Mouse (Mus musculus): ENCODE measurements around the gene Sgcd. TPM values are rescaled to one million over a fixed set of nuclear protein-coding genes. Genes with fewer than 3 reads are reported as not detected.
"Not testable (repeated sequence)": the region's sequence is repeated elsewhere in the genome, so short reads cannot be mapped to it uniquely, and the experiment has no call there.

Gene Sgcd
- total RNA-seq, 1 experiment from 2014 or later, result not detected

DNA sequence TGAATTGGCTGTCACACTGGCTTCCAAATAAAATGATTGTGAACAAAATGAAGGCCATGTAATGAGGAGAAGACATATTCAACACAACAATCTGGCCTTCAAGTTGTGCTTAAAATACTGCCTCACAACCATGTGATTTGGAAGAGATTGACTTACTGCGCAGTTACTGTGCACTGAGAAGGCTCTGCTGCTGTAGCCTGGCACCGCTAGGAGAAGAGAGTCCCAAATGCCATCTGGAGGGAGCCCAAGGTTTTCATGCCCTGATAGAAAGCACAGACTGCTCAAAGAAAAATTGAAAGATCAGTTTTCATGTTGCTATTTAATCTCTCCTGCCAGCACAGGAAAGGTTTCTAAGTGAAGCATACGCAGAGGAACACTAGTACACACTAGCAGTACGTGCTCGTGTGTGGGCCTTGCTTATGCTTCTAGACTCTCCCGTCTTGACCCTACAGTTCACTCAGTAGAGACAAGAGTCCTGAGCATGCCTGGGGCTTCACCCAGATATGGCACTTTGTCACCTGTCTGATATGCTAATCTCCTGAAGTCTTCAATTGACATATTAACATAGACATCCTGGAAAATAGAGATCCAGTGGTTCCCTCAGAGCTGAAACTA lies 184.6 kb downstream of the Sgcd start:
- no peak for ATAC-seq (replicated peaks; ENCODE audit: insufficient number of reproducible peaks, low FRiP score, low TSS enrichment, poor library complexity, severe bottlenecking)

DNA sequence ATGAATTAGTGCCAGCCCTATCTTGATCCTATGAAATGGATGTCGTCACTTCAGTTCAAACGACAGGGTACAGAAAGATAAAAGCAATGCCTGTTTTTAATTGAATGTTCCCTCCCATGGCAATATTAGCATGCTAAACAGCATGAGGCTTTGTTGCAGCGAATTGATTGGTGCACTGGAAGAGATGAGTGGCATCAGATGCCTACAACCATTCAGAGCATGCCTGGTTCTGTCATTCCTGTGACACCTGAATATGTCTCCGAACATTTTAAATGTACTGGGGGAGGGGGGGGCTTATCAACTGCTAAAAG lies 210.9 kb downstream of the Sgcd start:
- ATAC-seq (replicated peaks; ENCODE audit: insufficient number of reproducible peaks, low FRiP score, low TSS enrichment, poor library complexity, severe bottlenecking), result no peak

DNA sequence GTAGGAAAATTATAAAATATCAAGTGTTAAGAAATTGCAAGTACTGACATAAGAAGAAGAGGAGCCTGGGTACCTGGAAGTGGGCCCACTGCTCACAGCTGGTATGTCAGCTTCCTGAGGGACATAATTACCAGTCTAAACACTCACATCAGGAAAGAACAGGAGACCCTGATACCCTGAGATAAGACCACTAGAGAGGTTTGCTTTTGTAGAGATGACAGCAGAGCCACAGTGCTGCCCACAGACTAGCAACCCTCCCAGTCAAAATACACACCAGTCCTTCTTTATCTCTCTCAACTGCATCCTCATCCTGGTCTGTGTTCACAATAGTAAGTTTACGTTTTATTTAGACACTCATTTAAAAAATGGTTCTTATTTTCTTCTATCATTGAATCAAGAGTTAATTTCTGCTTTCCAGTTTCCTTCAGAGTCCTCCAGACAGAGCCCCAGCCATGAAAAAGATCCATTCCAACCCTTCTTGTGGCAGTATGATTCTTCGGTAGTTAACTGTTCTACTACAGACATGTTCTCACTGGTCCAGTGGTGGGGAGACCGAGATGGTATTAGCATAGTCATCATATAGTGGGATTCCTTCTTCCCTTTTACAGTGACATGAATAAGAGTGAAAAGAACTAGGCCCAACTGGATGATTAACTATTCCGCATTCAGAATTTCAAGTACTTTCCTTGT lies 211.4 kb downstream of the Sgcd start:
- no peak for ATAC-seq (replicated peaks; ENCODE audit: insufficient number of reproducible peaks, low FRiP score, low TSS enrichment, poor library complexity, severe bottlenecking)

DNA sequence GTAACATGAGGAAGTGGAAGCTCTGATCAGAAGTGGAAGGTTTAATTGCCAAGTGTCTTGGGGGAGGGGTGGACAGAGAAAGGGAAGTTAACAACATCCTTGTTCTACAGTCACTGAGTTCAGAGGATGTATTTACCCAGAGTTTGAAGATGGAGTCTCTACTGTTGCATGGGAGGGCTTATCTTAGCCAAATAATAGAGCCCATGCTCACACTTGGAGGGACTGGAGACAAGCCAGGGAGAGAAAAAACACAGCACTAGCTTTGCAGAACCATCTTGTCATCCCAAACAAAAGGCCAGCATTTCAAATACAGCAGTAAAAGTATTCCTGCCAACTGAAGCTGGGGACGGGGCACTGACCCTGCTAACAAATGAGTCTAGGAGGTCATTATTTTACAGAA lies 212.8 kb downstream of the Sgcd start:
- no peak for ATAC-seq (replicated peaks; ENCODE audit: insufficient number of reproducible peaks, low FRiP score, low TSS enrichment, poor library complexity, severe bottlenecking)

DNA sequence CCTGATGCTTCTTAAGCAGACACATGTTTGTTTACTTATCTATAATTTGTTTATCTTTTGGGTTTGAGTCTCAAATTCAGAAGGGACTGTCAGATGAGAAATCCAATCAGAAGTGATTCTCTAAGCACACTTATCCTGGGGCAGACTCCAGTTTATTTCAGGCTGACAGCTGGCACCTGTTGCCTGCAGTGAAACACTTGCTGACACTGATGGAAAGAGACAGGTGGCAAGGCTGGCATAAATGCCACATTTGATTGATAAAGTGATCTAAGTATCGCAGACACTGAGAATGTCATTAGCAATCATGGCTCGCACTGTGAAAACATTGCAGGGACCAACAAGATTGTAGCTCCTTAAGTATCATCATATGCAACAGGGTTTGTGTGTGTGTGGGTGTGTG lies 222.9 kb downstream of the Sgcd start:
- ATAC-seq (replicated peaks; ENCODE audit: insufficient number of reproducible peaks, low FRiP score, low TSS enrichment, poor library complexity, severe bottlenecking), result no peak

DNA sequence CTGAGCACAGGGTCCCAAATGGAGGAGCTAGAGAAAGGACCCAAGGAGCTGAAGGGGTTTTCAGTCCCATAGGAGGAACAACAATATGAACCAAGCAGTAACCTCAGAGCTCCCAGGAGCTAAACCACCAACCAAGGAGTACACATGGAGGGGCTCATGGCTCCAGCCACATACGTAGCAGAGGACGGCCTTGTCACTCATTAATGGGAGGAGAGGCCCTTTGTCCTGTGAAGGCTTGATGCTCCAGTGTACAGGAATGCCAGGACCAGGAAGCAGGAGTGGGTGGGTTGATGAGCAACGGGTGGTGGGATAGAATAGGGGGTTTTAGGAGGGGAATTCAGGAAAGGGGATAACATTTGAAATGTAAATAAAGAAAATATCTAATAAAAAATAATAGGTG lies 225.2 kb downstream of the Sgcd start:
- not testable (repeated sequence) for ATAC-seq (replicated peaks; ENCODE audit: insufficient number of reproducible peaks, low FRiP score, low TSS enrichment, poor library complexity, severe bottlenecking)

DNA sequence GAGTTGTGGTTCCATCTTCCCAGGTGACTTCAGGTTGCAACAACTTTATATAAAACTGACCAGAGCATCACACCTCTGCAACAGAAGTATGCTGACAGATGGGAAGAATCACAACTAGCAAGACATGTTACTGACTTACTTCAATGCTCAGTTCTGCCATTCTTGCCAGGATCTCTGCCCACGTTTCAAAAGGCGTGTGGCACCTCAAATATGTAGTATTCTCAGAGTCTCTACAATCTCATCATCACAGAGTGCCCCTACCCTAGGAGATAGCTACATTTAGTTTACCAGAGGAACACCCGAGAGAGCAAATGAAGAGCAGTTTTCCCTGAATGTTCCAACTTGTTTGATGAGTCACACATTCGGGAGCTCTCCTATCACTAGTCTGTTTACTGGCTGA lies 229.8 kb downstream of the Sgcd start:
- no peak for ATAC-seq (replicated peaks; ENCODE audit: insufficient number of reproducible peaks, low FRiP score, low TSS enrichment, poor library complexity, severe bottlenecking)

DNA sequence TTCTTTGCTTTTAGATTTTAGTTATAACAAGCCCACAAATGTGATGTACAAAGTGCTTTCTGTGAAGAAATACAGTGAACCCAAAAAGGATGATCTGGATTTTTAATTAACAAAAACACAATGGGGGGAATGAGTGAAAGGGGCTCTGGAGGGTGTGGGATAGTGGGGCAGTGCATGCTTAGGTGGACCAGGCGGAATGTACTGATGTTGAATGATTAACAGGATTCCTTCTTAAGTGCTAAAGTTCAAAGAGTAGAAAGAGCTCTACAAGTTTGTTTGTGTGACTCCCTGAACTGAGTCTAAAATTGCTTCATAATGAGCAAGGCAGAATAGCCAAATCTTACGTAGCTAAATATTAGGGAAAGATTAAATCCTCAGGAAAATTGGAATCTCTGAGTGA lies 246.0 kb downstream of the Sgcd start:
- ATAC-seq (replicated peaks; ENCODE audit: insufficient number of reproducible peaks, low FRiP score, low TSS enrichment, poor library complexity, severe bottlenecking), result no peak

DNA sequence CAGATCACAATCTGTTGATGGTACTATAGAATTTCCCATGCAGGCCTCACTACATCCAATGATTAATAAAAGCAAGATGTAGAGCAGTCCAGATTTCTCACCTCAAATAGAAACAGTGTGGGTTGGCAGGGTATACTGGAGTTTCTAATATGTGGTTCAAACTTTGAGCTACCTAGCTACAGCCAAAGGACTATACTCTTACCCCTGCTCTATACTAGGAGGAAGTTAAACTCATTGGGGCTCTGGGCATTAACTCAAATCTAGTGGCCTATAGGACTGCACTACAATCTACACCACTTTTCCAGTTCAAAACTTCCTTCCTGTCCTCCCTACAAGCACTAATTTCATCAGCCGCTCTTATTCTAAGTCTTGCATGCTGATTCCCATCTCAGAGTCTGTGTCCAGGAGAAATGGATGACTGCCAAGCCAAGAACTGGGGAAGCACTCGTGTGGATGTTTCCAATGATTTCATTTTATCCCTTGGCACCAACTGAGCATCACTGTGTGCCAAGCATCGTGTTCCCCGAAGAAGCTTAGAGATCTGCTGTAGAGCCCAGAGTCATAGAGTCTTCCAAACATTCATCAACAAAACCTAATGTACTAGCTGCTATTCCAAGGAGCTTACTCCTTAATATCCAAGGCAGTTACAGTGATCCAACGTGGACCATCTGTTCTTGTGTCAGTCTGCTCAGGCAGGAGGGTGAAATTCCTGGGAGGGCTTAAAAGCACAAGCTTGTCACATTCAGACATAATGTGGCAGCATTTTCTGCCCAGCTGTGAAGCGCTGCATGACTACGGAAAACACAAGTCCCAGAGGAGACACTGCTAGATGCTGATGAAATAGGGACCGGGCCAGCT lies 283.6 kb downstream of the Sgcd start:
- no peak for ATAC-seq (replicated peaks; ENCODE audit: insufficient number of reproducible peaks, low FRiP score, low TSS enrichment, poor library complexity, severe bottlenecking)

DNA sequence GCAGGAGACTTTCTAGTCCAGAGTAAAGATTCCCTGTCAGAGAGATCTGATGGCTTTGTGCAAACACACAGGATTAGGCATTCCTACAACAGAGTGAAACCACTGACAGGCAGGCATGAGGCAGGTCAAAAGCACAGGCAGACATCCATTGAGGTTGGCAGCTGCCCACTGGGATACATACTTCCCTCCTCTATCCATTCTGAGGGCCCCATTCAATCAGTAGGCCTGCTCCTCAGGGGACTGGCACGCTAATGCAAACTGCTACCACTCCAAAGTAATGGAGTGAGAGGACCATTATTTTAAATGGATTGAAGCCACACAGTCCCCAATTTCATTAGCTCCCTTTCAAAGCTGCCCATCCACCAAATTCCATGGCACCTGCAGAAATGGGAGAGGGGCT lies 293.2 kb downstream of the Sgcd start:
- no peak for ATAC-seq (replicated peaks; ENCODE audit: insufficient number of reproducible peaks, low FRiP score, low TSS enrichment, poor library complexity, severe bottlenecking)

DNA sequence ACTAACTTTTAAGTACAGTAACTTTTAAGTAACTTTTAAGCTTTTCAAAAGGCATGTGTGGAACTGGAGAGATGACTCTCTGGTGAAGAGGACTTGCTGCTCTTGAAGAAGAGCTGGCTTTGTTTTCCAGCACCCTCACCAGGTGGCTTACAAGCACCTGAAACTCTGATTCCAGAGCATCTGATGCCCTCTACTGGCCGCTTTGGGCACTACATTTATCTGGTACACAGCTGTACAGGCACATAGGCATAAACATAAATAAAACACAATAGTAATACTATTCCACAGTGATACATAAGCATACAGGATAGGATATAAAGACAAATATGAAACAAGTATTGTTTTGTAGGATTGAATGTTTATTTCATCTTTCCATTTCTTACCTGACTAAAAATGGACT lies 330.6 kb downstream of the Sgcd start:
- no peak for ATAC-seq (replicated peaks; ENCODE audit: insufficient number of reproducible peaks, low FRiP score, low TSS enrichment, poor library complexity, severe bottlenecking)

DNA sequence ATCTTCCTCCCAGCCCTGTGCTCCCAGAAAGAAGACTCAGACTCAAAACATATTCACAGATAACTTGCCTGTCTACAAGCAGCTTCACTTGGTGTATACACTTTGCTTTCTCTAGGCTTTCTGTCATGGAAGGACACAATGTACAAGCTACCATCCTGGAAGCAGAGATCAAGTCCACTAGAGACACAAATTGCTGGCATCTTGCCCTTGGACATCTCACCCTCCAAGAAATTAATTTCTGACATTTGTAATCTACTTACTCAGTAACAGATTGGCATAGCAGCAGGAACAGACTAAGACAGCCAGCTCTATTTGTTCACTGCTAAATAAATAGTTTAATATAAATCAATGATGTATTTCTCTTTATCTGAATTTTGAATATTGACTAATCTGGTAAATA lies 342.9 kb downstream of the Sgcd start:
- no peak for ATAC-seq (replicated peaks; ENCODE audit: insufficient number of reproducible peaks, low FRiP score, low TSS enrichment, poor library complexity, severe bottlenecking)

DNA sequence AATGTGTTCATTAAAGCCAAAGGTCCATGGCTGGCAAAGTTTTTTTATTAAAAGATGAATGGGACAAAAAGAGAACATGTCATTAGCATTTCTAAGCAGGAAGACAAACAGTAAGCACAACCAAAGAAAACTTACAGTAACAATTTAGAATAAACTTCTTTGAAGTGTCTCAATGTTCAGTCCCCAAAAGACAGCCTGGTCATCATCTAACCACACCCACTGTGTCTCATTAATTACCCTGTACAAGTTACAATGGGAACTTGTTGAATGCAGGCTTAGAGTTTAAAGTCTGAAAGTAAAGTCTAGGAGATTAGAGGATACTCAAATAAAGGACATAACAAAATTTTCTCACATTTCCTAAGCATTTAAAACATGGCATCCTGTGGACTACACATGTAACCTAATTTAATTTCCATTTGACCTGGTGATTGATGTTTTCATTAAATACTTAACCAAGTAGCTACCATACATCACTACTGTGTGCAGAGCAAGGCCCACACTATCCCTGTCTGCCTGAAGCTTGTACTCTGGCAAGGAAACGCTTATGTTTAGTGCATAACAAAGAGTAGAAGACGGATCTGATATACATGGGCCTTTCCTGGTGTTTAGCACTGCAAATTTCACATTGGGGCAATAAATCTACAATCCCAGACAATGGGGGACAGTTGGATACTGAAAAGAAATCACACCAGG lies 347.1 kb downstream of the Sgcd start:
- ATAC-seq (replicated peaks; ENCODE audit: insufficient number of reproducible peaks, low FRiP score, low TSS enrichment, poor library complexity, severe bottlenecking), result no peak

DNA sequence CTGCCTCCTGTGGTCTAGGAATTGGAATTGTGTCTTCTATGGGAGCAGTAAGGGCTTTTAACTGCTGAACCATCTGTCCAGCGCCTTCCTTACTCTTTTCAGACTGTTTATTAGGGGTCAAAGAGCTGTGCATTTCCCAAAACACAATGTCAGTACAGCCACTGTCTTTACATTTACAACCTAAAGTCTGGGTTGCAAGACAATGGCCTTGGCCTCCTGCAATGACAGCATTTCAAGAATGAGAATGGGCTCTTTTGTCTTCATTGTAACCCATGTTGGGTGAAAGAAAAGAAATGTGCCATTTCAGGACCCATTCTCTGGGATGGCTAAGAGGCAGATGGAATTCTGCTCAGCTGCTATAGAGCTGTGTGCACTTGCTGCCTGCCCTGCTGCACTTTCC lies 348.2 kb downstream of the Sgcd start:
- ATAC-seq (replicated peaks; ENCODE audit: insufficient number of reproducible peaks, low FRiP score, low TSS enrichment, poor library complexity, severe bottlenecking), result no peak

DNA sequence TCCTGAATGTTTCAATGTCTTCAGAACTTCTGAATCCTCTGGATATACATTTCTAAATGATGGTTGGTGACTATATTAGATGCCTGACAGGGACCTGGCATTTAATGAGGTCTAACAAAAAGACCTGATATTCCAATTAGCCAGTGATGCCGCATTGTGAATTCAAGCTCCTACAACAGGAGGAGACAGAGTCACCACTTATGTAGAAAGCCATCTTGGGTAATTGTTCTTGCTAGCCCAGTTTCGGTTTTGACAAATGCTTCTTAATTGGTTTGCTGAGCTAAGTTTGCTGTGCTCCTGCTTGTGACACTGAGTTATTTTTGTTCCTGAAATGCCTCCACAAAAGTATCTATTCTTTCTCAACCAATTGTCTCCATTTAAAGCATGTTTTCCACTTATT lies 358.6 kb downstream of the Sgcd start:
- no peak for ATAC-seq (replicated peaks; ENCODE audit: insufficient number of reproducible peaks, low FRiP score, low TSS enrichment, poor library complexity, severe bottlenecking)

DNA sequence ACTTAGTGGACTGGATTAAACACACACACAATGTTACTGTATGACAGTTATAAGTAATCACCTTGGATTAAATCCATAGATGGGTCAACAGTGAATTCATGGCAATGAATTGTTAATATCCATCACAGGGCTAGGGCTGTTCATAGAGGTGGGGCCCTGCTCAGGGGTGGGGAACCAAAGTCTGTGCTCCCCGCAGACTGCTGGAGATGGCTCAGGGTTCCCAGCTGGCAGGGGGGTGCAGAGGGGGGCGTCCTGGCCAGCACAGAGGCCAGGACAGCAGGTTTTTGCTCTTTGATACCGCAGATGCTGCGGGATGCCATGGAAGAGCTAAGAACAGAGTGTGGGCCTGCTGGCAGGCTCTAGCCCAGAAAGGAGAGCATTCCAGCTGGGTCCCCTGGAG lies 378.9 kb downstream of the Sgcd start:
- no peak for ATAC-seq (replicated peaks; ENCODE audit: insufficient number of reproducible peaks, low FRiP score, low TSS enrichment, poor library complexity, severe bottlenecking)

DNA sequence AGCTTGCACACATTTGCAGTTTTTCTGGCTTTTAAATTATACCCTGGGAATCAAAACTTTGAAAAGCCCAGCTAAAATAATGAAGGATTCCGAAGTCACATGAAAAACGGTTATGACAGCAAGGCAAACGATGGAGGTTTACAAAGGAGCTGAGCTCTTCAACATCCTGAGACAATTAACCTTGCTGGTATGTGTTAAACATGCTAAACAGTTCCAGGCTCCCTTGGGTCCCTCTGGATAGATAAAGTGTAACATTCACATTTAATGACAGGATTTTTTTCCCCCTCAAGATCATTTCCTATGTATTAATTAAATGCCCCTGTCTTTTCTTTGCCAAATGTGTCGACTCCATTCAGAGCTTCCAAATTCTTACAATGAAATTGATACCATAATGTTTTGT lies 414.1 kb downstream of the Sgcd start:
- ATAC-seq (replicated peaks; ENCODE audit: insufficient number of reproducible peaks, low FRiP score, low TSS enrichment, poor library complexity, severe bottlenecking), result no peak

DNA sequence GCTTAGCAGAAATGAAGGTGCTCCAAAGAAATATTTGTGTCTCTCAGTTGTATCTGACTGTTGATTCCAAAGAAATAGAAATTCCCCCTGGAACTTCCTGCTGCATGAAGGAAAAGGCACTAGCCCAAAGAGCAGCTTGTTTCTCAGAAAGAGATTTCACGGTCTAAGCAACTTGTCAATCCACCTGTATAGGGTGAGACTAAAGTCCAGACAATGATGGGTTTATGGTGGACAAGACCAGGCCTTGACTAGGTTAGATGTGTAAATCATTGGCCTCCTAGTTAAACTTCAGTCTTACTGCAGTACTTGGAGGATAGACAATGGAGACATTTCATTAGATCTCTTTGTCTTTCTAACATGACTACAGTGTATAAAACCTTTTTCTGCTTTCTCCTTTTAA lies 420.3 kb downstream of the Sgcd start:
- ATAC-seq (replicated peaks; ENCODE audit: insufficient number of reproducible peaks, low FRiP score, low TSS enrichment, poor library complexity, severe bottlenecking), result no peak

DNA sequence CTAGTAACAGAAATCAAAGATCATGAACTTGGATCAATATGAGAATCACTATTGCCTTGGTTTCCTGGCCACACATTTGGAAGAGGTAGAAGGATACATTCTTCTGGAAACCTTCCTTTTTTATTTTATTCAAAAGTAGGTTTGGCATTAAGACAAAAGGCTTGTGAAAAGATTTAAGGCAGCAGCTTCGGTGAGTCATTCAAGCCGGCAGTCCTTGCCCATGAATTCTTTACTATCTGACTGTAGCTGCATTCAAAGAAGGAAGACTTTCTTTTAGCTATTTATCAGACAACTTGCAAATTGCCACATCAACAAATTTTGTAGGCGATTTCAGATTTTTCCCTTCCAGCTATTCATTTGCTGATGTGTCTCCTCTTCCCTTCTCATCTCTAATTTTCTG lies 422.6 kb downstream of the Sgcd start:
- ATAC-seq (replicated peaks; ENCODE audit: insufficient number of reproducible peaks, low FRiP score, low TSS enrichment, poor library complexity, severe bottlenecking), result no peak

DNA sequence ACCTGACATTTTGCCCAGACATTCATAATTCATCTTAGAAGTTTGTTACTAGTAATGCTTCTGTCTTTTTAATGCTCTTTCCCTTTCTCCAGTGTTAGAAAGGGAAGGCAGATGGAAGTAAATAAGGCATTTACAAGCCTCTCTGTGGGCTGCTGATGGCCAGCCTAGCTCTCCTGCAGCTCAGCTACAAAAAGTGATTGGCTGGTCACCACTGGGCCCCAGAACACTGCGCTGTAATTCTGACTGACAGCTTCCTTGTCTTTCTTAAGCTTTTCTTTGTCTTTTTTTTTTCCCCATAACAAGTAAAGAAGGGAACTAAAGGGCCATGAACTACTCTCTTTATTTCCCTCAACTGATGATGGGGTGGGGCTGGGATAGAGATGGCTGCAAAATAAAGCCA lies 463.9 kb downstream of the Sgcd start:
- no peak for ATAC-seq (replicated peaks; ENCODE audit: insufficient number of reproducible peaks, low FRiP score, low TSS enrichment, poor library complexity, severe bottlenecking)

Data from monocyte, adult 5-6 weeks (primary cell).